Mouse (Mus musculus): Measurements from ENCODE around the gene Lamc3.

Gene Lamc3

DNA sequence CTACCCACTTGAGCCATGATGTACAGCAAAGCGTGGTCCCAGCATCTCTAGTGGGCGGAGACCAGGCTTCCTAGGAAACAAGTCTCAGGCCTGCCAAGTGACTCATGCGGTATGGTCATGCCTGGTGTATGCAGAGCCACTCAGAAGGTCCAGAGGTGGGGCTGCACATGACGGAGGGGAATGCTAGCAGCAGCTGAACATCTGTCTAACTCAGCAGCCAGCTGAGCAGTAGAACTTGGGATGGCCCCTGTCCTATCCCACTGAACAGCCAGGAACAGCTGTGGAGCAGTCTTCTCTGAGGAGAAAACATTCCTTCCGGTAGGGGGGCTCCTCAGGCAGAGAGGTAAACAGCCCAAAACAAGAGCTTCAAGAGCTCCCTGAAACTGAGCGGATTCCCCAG, 61.3 kb downstream of the Lamc3 start:
- no peak for TF ChIP-seq GATA4 (IDR thresholded peaks at IDR 0.05; ENCODE audit: insufficient replicate concordance, low read length)

DNA sequence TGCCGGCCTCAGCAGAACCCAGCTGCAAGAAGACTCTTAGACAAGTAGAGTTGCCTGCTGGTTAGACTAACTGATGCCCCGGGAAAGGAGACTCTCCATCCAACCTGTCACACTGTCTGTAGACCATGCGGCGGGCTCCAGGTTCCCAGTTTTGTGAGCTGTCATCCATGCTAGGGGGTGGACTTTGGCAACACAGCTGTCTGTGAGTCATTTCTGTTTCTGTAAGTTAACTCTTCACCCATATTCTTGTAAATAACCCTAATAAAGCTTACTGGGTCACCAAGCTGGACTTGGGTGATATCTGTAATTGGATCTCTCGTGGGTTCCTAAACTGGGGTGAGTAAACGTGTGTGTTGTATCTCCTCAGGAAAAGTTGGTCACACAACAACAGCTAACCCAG, 61.7 kb downstream of the Lamc3 start:
- TF ChIP-seq GATA4 (IDR thresholded peaks at IDR 0.05; ENCODE audit: insufficient replicate concordance, low read length) = no peak

DNA sequence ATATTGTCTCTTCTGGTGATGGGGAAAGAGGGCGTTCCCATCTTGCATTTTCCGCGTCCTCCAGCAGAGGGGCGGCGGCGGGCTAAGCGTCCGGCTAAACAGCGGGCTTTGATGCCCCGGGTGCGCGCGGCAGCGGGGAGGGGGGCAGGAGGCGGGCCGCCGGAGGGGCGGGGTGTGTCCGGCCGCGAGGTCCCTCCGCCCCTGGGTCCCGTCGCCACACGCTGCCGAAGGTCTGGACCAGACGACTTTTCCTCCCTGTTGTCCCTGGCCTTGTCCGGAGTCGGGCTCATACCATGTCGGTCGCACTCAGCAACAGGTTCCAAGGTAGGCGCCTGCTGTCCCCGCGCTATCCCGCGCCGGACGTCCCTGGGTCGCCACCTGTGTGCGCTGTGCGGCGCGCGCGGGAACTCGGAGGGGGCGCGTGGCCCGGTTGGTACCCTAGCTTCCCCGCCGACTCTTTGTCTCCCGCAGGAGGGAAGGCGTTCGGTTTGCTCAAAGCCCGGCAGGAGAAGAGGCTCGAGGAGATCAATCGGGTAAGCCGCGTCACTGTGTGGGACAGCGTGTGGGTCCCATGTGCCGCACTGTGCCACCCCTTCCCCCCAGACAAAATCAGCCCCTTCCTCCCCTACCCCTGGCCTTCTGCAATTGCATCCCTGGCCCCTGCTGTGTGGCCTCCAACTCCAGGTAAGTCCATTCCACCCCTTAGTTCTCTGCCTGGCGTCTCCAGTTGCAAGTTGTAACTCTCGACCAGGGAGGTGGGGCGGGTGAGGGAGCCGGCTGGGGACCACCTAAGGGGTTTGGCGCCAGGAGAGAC, 63.2 kb downstream of the Lamc3 start, which contains the start of gene Aif1l:
TSS of gene Aif1l (plus strand) at position 82 of the 814 bp plus-strand sequence.
- TF ChIP-seq GATA4 (IDR thresholded peaks at IDR 0.05; ENCODE audit: insufficient replicate concordance, low read length) = no peak

DNA sequence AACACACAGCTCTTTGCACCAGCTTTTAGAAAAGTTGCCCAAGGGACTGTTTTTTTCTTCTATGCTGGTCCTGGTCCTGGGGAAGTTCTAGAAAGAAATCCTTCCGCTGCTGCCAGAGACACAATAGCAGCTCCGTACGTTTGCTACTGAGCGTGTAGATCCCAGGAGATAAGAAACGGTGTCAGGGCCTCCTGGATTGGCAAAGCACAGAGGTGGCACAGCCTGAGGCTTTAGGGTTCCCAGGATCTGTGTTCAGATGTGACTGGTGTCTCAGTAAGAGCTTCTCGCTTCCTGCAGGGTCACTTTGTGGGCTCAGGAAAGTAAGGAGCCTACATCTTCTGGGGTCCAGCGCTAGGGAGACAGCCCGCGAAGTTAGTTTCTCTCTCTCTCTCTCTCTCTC, 63.9 kb downstream of the Lamc3 start:
- no peak for TF ChIP-seq GATA4 (IDR thresholded peaks at IDR 0.05; ENCODE audit: insufficient replicate concordance, low read length)

DNA sequence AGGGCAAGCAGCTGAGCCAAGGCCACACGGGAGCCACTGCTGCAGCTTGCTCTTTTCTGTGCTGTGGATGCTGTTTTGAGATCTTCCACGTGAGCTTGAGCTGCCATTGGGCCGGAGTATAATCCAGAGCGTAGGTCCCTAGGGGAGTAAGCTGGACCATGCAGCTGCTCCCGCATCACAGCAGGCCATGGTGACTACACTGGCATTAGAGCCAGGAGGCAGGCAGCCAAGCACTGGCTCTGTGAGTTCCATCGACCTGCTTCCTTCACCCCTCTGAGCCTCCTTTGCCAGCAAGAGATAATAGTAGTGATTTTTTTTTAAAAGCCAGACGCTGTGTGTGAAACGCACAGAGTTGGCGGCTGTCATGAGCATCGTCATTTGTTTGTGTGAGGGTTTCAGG, 65.1 kb downstream of the Lamc3 start:
- no peak for TF ChIP-seq GATA4 (IDR thresholded peaks at IDR 0.05; ENCODE audit: insufficient replicate concordance, low read length)

DNA sequence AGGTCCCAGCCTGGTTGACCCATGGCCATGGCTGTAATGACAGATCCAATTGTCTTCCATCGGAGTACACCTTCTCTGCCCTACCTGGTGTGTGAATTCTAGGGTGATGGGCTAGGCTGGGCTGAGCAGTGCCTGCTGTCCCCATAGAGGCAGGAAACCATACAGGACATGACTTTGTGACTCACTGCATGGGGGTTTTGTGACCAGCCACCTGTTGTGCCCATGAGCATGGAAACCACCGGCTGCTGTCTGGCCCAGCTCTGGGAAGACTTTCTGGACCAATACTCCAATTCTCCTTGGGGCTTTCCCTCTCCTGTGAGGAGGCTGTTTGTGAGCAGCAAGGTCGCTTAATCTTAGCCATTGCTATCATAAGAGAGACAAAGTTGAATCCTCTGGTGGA, 65.6 kb downstream of the Lamc3 start:
- no peak for TF ChIP-seq GATA4 (IDR thresholded peaks at IDR 0.05; ENCODE audit: insufficient replicate concordance, low read length)

DNA sequence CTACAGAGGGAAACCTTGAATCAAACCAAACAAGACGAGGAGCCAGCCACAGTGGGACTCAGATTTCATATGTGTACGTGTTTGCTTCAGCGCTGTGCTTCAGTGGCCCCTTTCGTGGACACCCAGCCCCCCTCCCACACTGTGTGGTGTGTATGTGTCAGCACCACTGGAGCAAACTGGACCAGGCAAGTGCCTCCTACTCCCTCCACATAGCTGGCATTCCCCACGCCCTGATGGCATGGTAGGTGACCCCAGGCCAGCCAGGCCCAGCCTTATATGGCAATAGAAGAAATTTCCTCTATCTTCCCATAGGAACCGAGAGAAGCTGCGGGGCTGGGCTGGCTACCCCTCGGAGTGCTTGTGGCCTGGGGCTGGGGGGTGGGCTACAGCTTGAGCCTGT, 66.6 kb downstream of the Lamc3 start:
- no peak for TF ChIP-seq GATA4 (IDR thresholded peaks at IDR 0.05; ENCODE audit: insufficient replicate concordance, low read length)

DNA sequence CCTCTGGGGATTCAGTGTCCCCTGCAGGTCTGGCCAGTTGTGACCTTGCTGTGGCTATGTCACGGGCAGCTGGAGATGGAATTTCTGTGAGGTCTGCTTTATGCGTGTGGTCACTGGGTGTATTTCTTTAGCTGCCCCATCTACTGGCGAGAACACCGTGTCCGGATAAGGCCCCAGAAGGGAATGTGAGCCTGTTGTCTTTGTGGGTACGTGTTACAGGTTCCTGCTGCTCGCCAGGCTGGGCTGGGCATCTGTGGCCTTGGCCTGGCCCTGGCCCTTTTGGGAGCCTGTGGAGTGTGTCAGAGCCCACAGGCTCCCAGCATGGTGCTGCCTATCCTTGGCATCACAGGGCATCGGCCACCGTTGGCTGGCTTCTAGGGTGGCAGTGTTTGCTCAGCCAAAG, 67.7 kb downstream of the Lamc3 start:
- no peak for TF ChIP-seq GATA4 (IDR thresholded peaks at IDR 0.05; ENCODE audit: insufficient replicate concordance, low read length)

DNA sequence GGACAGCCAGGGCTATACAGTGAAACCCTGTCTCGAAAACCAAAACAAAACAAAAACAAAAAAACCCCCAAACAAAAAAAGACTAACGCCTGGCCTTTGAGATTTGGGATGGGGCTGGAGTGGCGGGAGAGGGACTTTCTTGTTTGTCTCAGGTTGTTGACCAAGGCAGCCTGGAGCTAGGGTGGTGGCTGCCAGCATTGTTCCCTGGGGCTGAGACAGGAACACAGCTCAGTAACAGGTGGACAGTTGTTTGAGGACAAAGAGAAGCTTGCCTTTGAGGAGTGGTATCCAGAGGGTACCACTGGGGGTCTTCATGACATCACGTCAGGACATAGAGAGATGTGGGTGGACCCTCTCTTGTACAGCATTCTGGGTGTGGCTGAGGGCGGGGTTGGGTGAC, 68.6 kb downstream of the Lamc3 start:
- no peak for TF ChIP-seq GATA4 (IDR thresholded peaks at IDR 0.05; ENCODE audit: insufficient replicate concordance, low read length)

DNA sequence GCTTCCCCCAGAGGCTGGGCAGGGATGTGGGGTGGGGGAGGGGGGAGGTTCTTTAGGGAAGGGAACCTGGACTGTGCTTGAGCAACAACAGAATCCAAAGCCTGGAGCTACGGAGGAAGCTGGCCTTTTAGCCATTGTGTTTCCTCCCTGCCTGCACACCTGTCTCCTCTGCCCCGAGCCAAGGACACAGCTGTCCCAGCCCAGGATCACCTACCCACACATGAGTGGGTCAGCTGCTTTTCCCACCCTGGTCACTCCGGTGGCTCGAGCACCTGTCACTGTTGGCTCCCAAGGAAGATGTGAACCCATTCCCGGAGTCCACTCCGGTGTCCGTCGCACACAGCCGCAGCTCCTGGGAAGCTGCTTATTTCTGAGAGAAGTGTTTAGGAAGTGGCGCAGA, 70.1 kb downstream of the Lamc3 start:
- TF ChIP-seq GATA4 (IDR thresholded peaks at IDR 0.05; ENCODE audit: insufficient replicate concordance, low read length) = no peak

DNA sequence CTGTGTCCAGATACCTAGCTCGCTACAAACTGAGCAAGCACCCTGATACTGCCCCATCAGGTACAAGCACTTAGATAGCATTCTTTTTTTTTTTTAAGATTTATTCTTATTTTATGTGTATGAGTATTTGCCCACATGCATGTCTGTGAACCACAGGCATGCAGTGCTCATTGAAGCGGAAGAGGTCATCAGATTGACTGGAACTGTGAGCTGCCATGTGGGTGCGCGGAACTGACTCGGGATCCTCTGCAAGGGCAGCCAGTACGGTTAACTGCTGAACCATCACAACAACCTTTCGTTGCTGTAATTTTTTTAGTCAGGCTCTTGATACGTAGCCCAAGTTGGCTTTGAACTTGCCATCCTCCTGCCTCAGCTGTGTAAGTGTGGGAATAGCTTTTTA, 73.9 kb downstream of the Lamc3 start:
- TF ChIP-seq GATA4 (IDR thresholded peaks at IDR 0.05; ENCODE audit: insufficient replicate concordance, low read length) = no peak

DNA sequence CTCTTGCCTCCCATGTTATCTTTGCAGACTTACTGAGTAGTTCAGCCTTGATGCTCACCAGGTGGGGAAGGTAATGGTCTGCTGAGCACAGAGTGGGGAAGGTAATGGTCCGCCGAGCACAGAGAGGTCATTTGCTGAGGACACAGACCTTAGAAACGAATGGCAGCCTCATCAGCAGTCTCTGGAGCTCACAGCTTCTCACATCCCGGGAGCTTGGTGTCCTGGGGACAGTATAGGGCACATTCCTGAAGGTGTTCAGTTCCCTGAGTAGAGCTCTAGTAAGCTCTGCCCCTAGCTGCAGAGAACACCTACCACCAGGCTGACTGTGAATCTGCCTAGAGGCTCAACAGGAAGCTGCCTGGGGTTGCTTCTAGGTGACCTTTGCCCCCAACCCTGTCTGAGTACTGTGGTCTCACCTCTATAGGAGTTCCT, 74.7 kb downstream of the Lamc3 start:
- no peak for TF ChIP-seq GATA4 (IDR thresholded peaks at IDR 0.05; ENCODE audit: insufficient replicate concordance, low read length)

DNA sequence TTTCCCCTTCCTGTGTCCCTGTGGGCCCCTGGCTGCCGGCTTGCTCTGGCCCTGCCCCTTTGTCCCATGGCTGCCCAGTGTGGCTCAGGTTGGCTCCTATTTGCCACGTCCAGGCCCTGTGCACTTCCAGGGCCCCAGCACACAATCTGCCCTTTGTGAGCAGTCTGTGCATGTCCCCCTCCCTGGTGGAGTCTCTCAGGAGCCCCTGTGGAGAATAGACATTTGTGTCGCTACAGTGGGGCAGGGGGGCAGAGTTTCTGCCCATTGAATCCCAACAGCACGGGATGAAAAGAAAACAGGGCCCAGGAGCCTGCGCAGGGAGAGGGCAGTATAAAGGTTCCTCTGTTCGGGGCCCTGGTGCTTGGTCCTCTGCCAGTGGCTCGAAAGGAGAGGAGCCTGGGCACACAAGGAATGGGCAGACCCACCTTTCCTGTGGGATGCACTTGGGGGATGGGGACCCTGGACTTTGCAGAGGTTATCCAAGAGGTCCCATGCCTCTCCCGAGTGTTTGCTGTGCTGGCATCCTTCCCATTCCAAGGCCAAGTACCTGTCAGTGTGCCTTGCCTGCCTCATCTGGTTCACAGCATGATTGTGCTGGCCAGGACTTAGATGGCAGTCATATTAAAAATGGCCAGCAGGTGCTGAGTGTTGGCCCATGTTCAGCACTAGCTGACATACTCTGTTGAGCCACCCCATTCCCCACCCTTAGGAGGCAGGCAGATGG, 75.6 kb downstream of the Lamc3 start:
- no peak for TF ChIP-seq GATA4 (IDR thresholded peaks at IDR 0.05; ENCODE audit: insufficient replicate concordance, low read length)

DNA sequence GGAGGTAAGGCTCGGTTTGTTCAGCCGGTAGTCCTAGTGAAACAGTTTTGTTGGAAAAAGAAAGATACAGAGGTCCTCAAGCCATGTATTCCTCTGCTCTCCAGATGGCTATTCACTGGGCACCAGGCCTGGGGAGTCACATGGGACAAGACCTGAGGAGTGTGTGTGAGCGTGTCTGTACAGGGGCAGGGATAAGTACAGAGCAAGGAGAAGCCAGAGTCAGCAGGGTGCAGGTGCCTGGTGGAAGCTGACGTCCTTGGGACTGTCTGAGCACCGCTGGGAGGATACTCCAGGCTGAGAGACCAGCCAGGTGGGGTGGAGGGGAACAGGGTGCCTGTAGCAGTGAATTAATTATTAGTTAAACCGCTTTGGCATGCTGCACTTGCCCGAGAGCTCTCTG, 76.4 kb downstream of the Lamc3 start:
- TF ChIP-seq GATA4 (IDR thresholded peaks at IDR 0.05; ENCODE audit: insufficient replicate concordance, low read length) = no peak

DNA sequence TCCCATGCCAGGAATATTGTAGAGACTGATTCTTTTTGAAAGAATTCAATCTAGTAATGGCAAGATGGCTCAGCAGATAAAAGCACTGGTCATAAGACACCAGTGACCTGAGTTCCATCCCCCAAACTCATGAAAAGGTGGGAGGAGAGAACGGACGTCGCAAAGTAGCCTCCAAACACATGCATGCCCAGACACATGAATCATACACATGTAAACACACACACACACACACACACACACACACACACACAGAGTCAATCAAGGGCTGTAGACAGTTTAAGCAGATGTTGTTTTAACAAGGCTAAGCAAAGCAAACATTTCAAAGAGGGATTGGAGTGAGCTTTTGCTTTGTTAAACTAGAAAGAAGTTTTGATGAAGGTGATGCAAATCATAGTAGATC, 77.1 kb downstream of the Lamc3 start:
- no peak for TF ChIP-seq GATA4 (IDR thresholded peaks at IDR 0.05; ENCODE audit: insufficient replicate concordance, low read length)

DNA sequence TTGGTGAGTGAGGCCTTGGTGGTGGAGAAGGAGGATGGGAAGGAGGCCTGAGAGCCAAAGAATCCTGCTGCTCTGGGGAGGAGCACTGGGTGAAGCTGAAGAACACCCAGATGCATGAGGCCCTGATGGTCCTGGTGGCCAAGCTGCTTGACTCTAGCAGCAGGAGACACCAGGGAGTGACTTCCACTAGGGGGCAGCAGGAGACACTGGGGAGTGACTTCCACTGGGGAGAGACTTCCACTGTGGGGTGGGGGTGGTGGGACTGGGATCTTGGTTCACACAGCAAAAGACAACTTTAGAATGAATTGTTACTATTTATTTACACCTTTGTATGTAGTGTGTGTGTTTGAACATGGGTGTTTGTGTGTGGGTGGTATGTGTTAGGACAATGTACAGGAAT, 78.0 kb downstream of the Lamc3 start:
- no peak for TF ChIP-seq GATA4 (IDR thresholded peaks at IDR 0.05; ENCODE audit: insufficient replicate concordance, low read length)

All from liver, adult (tissue).